Mouse (Mus musculus) ES-E14 (cell line): ENCODE measurements around the gene Olfr1137.

Experiments used
- CHD2 ChIP-seq: IDR thresholded peaks from 2 replicates; pipeline ENCODE4 v1.6.1; 2014; ENCODE audit warnings: mild to moderate bottlenecking, low read depth, low read length, inconsistent platforms
- HCFC1 ChIP-seq: IDR thresholded peaks from 2 replicates; pipeline ENCODE4 v1.6.1; 2012; ENCODE audit warnings: low read length, inconsistent platforms, borderline replicate concordance; ENCODE audit not compliant: insufficient read depth
- ZC3H11A ChIP-seq: IDR thresholded peaks from 2 replicates; pipeline ENCODE4 v1.6.1; 2012; ENCODE audit warnings: low read depth, mild to moderate bottlenecking, inconsistent platforms, low read length, borderline replicate concordance

DNA sequence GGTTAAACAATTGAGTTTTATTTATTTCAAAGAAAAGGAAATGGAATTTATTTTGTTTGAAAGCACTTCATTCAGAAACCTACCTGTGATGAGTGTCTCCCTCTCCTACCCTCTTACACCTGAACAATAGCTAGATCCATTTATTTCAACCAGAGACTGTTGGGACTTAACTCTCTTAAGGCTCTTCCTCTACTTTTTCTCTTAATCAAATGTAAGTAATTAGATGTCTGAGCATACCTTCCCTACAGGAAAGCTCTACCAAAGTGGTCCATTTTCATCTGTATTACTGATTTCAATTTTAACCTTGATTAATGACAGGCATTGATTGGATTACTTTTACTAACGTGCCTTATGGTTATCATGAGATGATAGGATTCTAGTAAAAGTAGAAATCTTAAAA, 26.9 kb upstream of the Olfr1137 start, which contains the start of gene Olfr1138:
- TF ChIP-seq CHD2 (no peak), ZC3H11A (no peak), HCFC1 (no peak)
